Mouse (Mus musculus) spleen, postnatal 4 days (tissue): ENCODE measurements around the gene Socs1.

ENCODE experiments used
- DNase-seq, 2 experiments: peaks; one replicate each; pipeline ENCODE4 v3.0.0; 2022; ENCODE audit warnings: low spot score in 2 of 2

Socs1 gene

DNA sequence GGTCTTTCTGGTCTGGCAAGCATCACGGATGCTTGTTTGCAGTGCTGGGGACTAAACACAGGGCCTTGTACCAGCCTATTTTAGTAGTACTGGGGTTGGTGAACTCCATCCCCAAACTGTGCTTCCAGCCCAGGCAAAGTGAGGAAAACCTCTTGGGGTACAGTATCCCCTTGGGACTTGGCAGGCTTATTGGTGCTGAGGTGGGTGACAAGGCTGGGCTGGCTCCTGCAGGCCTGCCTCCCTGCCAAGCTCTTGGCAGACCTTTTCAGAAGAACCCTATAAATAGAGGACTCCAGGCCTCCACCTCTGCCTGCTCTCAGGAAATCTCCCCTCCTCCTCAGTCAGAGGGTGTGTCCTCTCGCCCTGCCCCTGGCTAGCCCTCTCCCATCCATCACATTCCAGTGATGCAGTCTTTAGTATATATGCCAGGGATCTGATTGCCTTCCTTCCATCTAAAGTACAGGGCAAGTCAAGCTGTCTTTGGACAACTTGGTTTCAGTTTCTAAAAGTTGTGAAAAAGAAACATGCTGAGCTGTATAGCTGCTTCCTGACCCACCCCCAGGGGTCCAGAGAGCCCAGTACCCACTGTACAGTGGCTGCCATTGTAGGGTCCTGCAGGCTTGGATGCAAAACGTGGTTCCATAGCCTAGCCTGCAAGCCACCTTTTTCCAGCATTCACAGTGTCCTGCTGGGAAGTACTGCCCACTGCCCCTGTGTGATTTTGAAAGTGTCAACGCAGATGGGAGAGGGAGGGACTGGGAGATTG, 1.6 kb upstream of the Socs1 start:
- no peak for DNase-seq

DNA sequence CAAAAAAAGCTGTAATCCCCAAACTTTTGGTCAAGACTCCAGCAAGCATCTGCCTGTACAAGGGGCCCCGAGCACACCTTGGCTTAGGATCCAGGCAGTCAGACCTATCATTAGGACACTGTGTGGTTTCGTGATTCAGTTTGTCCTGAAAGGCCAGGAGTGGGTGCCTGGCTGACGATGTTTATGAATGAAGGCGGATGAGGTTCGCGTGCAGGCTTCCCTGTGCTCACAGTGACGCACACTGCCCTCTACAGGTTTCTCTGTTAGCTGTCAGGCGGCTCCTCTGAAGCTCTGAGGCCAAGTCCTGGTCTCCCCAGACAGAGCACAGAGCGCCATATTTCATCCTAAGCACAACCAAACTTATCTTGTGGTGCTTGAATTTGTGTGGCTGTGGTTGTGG, 952 bp upstream of the Socs1 start:
- DNase-seq: peak; percentile 78 to 86

DNA sequence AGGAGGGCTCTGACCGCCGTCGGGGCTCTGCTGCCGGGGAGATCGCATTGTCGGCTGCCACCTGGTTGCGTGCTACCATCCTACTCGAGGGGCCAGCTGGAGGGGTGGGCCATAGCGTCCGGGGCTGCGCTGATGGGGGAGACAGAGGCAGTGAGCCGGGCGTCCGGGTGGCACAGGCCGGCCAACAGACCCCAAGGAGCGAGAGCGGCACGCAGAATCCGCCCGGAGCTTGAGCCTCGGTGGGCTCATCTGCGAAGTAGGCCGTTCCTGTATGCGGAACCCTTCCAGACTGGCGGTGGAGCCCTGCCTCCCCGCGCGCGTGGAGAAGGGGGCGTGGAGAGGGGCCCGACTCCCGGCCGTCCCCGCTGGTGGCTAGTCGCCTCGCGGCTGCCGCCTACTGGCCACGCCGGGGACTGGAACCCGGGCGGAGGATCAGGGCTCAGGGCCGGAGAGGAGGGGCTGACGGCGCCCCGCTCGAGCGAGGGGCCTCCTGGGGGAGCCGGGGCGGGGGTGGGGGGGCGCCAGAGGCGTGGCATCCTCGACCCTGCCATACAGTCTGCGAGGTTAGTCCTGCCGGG, 454 bp downstream of the Socs1 start:
- peak; percentile 88 to 97 for DNase-seq

DNA sequence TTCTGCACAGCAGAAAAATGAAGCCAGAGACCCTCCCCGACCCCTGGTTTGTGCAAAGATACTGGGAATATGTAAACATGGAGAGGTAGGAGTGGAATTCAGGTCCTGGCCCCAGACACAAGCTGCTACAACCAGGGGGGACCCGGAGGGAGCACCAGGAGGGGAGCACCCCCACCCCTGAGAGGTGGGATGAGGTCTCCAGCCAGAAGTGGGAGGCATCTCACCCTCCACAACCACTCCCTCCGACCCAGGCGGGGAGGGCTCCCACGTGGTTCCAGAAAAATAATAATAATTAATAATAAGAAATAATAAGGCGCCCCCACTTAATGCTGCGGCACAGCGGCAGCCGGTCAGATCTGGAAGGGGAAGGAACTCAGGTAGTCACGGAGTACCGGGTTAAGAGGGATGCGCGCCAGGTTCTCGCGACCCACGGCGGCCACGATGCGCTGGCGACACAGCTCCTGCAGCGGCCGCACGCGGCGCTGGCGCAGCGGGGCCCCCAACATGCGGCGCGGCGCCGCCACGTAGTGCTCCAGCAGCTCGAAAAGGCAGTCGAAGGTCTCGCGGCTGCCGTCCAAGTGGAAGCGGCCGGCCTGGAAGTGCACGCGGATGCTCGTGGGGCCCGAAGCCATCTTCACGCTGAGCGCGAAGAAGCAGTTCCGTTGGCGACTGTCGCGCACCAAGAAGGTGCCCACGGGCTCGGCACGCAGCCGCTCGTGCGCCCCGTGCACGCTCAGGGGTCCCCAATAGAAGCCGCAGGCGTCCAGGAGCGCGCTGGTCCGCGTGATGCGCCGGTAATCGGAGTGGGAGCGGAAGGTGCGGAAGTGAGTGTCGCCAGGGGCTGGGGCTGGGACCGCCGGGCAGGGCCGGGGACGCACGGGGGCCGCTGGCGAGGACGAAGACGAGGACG, 1.2 kb downstream of the Socs1 start:
- DNase-seq: peak in 1 of 2 experiments; percentile 72

DNA sequence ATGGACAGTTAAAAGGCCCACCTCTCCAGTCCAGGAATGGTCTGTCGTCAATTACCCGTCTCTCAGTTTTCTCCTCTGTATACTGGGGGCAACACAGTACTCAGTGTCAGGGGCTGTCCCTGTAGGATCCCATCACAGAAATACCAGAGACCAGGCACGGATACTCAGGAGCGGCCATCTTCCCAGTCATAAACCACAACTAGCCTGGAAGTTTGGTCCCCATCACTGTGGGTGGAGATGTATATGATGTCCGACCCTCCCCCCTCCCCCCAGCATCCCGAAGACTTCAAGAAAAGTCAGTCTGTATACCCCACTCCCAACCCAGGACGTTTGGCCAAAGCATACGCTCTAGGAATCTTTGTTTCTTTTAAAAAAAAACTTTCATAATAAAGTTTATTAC, 1.9 kb downstream of the Socs1 start:
- DNase-seq: no peak

DNA sequence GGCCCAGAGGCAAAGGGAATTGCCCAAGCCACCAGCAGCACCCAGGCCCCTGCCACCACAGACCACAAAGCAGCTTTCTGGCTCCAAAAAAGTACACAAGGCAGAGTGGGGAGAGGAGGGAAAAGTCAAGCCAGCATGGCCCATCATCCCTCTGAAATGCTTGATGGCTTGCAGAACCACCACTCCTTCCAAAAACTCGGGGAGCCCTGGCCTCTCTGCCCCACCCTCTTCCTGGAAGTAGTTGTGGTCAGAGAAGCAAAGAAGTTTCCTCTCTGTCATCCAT, 2.2 kb downstream of the Socs1 start:
- no peak for DNase-seq

DNA sequence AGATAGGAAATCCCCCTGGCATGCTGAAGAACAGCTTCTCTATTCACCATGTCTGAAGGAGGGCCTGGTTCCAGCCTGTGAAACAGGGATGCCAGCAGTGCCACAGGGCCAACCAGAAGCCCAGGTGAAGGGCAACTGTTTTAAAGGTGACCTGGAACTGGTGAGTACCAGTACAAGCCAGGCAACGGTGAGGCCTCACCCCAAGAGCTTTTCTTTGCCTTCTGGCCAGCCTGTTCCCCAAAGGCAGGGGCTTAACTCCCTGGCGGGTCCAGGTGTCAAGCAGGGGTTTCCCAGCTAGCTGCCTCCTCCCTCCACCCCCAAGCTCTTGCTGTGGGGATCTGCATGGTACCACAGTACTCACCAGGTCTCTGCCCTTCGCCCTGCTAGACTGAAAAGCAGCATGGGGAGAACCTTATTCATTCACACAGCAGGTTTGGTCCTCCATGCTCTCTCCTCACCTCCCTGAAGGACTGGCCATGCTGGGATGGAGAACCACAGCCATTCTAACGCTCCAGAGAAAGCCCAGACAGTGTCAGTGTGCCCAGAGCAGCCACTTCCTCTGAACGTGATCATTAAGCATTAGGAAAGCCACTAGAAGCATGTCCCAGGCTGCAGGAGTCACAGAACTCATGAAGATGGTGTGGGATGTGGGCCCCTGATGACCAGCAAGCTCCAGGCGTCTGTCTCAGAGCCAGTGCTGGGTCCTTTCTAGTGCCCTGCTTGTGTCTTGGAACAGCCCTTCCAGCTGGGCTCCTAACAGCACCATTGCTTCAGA, 2.8 kb downstream of the Socs1 start:
- DNase-seq: no peak

DNA sequence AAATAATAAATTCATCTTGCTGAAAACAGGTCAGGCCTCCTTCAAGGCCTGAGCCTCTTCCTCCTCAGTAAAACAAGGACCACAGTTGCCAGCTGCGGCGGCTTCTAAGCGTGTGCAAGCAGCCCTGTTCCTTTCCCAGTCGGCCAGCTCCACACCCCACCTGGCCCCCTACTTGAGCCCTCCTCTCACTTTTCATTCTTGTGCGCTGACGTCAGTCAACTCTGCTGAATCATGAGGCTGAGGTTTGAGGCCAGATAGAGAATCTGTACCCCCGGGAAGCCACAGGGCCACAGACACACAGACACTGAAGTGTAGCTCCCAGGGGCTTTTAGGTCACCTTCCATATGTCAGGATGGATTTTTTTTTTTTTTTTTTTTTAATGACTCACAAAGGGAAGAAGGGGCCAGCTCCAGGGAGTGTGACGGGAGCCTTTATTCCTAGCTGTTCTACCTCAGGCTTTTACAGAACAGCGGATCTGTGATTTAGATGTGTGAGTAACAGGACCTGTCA, 3.4 kb downstream of the Socs1 start:
- DNase-seq: no peak

DNA sequence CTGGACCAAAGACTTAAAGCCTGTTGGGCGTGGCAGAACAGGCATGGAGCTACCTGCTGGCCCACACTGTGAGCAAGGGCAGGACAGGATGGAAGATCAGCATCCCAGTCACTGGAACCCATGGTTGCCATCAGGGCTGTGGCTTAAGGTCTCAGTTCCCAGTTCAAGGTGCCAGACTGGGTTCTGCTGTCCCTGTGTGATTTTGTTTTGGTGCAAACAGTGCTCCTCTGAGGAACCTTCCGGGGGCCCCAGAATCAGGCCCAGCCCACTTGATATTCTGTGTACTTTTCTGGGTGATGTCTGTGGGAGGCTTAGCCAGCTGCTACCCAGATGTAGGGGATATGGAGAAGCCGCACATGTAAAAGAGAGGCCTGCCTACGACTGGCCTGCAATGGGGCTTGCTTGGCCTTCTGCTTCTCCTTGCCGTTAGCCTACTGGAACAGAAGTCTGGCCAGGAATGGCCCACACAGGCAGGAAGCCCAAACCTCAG, 4.7 kb downstream of the Socs1 start:
- DNase-seq: no peak

DNA sequence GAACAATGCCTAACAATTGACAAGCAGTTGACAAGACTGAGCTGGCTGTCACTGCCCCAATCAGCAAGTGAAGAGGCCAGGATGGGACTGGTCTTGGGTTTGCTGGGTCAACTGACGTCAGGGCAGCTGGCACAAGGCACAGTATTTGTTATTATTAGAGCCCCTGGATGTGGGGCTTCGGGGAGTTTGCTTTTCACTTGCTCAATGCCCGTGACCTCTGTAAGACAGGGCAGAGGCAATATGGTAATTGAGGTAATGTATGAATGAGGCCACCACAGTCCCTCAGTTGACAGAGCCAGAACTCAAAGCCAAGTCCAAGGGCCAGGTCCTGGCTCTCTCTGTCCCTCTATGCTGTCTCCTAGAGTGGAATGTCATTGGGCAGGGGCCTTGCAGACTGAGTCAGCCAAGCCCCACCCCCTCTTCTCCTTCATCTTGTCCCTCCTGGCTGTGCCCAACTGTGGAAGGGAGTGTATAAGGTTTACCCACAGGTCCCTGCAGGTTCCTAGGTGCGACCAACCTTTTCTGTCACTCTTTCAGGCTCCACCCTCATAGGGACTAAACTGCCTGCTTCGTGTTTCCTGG, 7.7 kb downstream of the Socs1 start:
- DNase-seq: no peak

DNA sequence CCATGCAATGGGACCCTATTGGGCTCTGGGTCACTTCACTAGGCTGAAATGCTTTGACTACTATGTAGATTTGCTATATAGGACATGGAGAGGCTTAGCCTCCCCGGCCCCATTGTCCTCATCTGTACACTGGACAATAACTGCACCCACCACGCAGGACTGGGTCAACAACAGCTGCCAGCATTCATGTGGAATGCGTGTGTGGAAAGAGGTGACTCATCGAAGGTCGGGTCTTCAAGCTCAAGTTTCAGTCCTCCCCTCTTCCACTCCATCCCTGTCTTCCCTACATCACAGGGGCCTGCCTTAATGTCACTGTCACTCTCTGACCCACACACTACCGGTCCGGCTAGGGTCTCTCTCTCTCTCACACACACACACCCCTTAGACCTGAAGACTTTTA, 9.0 kb downstream of the Socs1 start:
- DNase-seq: no peak

DNA sequence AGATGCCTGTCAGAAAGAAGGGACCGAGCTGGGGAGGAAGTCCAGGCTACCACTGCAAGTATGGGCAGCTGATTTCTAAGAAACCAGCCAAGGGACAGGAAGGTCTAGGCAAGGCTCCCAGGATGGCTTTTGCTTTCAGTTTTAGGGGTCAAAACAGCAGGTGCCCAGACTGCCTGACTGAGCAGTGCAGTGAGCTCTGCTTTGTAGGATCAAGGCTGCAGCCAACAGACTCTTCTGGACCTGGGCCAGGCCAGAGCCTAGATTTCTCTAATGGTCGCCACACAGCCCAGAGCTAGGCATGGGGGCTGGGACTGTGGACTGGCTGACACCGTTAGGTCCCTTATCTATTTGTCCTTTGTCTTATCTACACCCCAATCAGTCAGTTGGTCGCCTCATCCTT, 10.6 kb downstream of the Socs1 start:
- DNase-seq: no peak

DNA sequence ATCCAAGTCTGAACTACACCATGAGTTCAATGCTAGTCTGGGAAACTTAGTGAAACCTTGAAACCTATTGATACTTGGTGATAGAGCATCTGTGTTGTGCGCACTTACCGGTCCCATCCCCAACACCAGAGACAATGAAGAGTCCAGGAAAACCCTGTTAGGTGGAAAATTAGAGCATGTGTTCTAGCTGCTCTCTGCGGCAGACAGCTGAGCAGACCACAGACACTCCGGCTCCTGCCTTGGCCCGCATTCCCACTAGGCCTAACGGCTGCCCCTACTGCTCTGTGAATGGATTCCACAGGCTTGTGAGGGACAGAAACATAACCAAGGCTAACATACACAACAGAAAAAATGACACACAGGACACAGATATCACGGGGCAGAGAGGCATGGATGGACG, 11.8 kb downstream of the Socs1 start:
- no peak for DNase-seq

DNA sequence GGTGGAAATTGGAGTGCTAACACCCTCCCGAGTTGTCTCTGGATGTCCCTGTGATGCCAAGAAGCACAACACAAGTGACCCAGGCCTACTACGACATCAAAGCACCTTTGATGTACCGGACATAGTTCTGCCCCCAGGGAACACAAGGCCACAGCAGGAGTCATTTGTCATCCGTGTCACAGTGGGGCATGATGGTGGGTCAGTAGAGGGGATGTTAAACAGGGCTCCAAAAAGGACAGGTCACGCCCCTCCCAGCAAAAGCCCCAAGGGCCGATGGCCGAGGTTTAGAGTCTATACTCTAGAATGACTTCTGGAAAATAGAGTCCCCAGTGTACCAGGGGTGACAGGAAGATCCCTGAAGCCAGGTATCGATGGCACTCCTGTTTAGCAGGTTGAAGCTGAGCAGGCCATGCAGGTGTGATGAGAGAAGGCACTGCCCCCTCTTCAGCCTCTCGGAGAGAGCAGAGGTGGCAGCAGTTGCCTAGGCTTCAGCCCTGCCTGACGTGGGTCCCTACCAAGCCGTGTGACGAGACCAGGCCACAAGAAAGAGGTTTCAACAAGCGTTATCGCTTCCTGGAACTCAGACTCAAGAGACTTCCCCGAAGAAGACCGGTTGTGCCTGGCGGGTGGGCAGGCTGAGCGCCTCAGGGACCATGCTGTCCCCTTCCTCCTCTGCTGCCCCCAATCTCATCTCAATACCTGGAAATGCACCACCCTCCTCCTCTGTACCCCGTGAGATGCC, 13.4 kb downstream of the Socs1 start:
- peak in 1 of 2 experiments; percentile 27 for DNase-seq

DNA sequence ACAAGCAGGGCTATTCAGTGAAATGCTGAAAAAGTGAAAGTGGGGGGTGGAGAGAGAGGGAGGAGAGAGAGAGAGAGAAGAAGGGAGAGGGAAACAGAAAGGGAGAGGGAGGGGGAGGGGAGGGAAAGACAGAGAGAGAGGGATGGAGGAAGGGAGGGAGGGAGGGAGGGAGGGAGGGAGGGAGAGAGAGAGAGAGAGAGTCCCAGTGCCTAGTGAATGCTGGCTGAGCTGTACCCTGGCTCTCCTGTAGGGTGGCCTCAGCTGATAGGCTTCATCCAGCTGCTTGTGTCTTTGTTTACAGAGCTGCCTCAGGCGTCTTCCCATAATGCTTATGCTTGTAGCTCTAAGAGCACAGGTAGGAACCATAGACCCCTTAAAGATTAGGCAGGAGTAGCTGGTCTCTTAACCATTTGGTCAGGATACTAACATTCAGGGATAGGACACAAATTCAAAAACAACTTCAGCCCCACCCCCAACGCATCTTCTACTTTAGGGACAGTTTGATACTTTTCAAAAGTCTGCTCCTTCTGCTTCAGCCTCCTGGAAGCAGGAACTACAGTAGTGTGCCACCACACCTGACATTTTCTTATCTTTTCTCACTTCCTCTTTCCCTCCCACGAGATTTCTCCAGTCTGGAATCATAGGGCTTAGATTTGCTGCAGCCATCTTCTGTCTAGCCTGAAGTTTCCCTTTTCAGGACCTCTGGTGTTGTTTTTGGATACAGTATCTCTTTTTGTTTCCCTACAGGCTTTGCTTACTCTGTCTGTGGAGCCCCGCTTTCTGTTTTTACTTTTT, 14.6 kb downstream of the Socs1 start:
- DNase-seq: no peak

DNA sequence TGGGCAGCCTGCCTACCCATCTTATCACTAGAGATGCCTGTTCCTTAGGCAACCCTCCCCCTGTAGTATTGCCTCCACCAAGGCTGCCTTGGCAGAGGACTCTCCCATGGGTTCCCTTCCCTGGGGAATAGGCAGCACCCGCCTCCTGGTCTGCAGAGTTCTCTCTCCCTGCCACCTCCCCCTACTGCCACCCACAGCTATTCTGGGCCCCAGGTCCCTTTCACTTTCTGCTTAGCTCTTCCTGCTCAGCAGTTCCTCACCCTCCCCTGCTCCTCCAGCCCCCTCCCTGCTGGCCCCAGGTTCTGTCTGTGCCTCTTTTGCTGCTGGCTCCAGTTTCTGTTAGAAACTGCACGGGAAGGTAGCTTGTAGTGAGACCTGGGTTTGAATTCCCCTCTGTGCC, 15.7 kb downstream of the Socs1 start:
- DNase-seq: peak in 1 of 2 experiments; percentile 29

DNA sequence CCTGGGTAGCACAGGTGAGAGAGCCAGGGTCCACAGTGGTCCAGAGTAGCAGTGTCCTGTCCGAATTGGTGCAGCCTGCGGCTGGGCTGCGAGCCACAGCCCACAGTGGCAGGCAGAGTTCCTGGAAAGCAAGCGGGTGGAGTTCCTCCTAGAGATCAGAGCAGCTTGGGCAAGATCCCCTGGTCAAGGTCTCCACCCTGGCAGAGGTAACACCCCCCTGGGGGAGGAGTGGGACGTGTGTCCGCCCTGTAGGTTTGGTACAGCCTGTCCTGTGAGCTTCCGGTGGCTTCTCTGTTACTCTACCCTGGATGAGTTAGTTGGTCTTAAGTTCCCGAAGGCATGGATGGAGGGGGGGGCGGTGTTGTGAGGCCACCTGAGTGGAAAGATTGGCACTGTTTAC, 16.5 kb downstream of the Socs1 start:
- DNase-seq: peak in 1 of 2 experiments; percentile 27

DNA sequence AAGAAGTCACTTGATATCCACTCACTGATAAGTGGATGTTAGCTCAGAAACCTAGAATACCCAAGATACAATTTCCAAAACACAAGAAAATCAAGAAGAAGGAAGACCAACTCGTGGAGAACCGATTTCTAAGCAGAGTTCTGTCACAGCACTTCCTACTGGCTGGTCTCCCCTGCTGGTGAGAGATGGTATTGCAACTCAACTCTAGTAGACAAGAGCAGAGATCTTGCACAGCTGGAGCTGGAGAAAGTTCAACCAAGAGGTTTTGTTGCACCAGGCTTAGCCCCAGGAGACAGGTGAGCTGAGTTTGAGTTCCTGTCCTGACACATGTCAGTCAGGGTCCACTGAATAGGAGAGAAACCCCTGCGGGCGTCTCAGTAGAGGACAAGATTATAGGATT, 18.2 kb downstream of the Socs1 start:
- DNase-seq: peak; percentile 70 to 89

DNA sequence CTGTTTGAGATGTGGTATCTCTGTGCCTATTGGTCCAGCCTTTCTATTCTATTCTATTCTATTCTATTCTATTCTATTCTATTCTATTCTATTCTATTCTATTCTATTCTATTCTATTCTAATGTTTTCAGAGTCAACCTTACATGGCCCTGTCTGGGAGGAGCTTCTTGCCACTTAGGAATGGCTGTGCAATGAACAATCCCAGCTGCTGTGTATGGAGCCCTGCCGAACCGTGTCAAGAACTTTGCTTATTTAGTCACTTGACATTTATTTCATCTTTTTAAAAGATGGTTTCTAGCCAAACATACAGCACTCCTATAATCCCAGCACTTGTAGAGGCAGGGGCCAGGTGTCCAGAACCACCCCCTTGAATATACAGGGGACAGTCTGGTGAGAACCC, 21.0 kb downstream of the Socs1 start:
- no peak for DNase-seq
